Mouse (Mus musculus) midbrain, embryonic 16.5 days (tissue): ENCODE measurements around the gene Msi2. TPM values are rescaled to one million over a fixed set of nuclear protein-coding genes. Genes with fewer than 3 reads are reported as not detected.

Source experiments
- ATAC-seq: fragments of 200-750 bp; cut with Nextera tagmentation; 2 replicates; pipeline ENCODE4 v1.8.0; 2017; ENCODE audit warnings: moderate TSS enrichment
- H3K27ac ChIP-seq: fragments of 300-500 bp; sonication (generic); 2 replicates; pipeline ENCODE4 v1.5.1; 2014; ENCODE audit warnings: mild to moderate bottlenecking, low read length, mixed read lengths
- H3K27me3 ChIP-seq: fragments of 300-500 bp; sonication (generic); 2 replicates; pipeline ENCODE4 v1.6.1; 2014; ENCODE audit warnings: low read depth, low read length, mixed read lengths; ENCODE audit not compliant: control insufficient read depth, insufficient read depth
- H3K36me3 ChIP-seq: fragments of 300-500 bp; sonication (generic); 2 replicates; pipeline ENCODE4 v1.6.1; 2014; ENCODE audit warnings: mild to moderate bottlenecking, low read length, moderate library complexity, mixed read lengths; ENCODE audit not compliant: control insufficient read depth, insufficient read depth
- H3K4me1 ChIP-seq: fragments of 300-500 bp; sonication (generic); 2 replicates; pipeline ENCODE4 v1.6.1; 2014; ENCODE audit warnings: mild to moderate bottlenecking, low read length, mixed read lengths; ENCODE audit not compliant: control insufficient read depth, insufficient read depth
- H3K4me2 ChIP-seq: fragments of 300-500 bp; sonication (generic); 2 replicates; pipeline ENCODE4 v1.6.1; 2014; ENCODE audit warnings: mild to moderate bottlenecking, low read length, mixed read lengths
- H3K4me3 ChIP-seq: fragments of 300-500 bp; sonication (generic); 2 replicates; pipeline ENCODE4 v1.5.1; 2014; ENCODE audit warnings: low read depth, mild to moderate bottlenecking, low read length, moderate library complexity, mixed read lengths
- H3K9ac ChIP-seq: fragments of 300-500 bp; sonication (generic); 2 replicates; pipeline ENCODE4 v1.6.1; 2014; ENCODE audit warnings: low read depth, low read length, mixed read lengths
- H3K9me3 ChIP-seq: fragments of 300-500 bp; sonication (generic); replicated peaks from 2 replicates; pipeline ENCODE4 v1.6.1; 2014; ENCODE audit warnings: mild to moderate bottlenecking, low read length, mixed read lengths; ENCODE audit not compliant: control insufficient read depth, poor library complexity, severe bottlenecking
- WGBS: fragments of 180-500 bp; shearing (Covaris S2); extraction: QIAGEN DNeasy Blood & Tissue Kit; methylation state at CpG from one replicate; pipeline ENCODE4 v1.1.7; 2014; 5-methylcytosine and 5-hydroxymethylcytosine counted together
- polyA plus RNA-seq: library from polyadenylated mRNA; unstranded; fragments of >200 nt; fragmentation: Nextera tagmentation; extraction: Ambion mirVana; gene quantifications from 2 replicates; pipeline ENCODE4 v1.2.1, GENCODE M21; 2015

The Msi2 gene
- polyA plus RNA-seq, 1 experiment from 2014 or later = 29.4 TPM

DNA sequence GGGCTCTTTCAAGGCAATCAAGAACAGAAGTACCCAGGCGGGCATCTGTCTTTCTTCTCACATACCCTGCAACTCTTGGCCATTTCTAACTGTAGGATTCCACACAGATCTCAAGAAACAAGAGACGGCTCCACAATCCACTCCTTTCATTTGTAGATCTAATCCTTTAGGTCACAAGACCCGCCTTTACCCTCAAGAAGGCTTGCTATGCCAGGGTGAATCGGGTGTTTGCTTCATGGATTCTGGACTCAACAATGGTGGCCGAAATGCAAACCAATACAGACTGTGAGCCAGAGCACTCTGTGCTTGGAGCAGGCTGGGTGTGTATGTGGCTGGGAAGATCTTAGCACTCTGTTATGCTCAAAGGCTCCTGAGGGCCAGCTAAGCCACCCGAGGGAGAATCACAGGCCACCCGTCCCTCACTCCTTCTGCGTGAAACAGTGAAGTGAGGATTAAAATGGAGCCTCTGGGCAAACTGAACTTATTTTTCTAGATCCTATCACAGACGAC lies 237.2 kb downstream of the Msi2 start:
- 0 out of 2 replicates have a peak overlapping the region, but pooled peaks have one; percentile 13 for H3K4me2 ChIP-seq
- peak overlapping the region; percentile 81 for H3K27ac ChIP-seq
- peak; percentile 27; the same call in 1 of the 2 replicates for ATAC-seq
- no peaks in the 10 kb centered on the region for H3K9me3 ChIP-seq
- H3K9ac ChIP-seq = peak overlapping the region; percentile 39
- no peaks in the 10 kb centered on the region for H3K36me3 ChIP-seq
- WGBS = 11% methylated on average over 9 of the region's 9 CpGs
- no peaks in the 10 kb centered on the region for H3K27me3 ChIP-seq
- no peak overlapping the region for H3K4me3 ChIP-seq
- H3K4me1 ChIP-seq = peaks cover 52% of the 10 kb centered on the region

DNA sequence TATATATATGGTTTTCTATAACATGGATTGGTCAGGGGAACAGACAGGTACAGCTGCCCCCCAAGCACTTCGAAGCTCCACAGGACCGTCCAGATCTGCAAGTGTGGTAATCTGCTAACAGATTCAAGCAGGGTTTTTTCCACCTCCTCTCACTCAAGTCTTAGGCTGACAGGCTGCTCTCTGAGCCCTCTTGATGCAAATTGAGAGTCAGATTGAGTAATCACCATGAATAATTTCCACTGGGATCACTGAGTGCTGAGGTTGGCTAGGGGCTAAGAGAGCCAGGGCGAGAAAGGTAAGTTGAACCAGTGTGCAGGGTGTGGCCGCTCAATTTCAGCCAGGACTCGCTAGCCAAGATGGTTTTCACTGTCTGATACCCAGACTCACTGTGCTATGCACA lies 238.8 kb downstream of the Msi2 start:
- H3K27ac ChIP-seq = no peak overlapping the region
- H3K36me3 ChIP-seq = no peaks in the 10 kb centered on the region
- peaks cover 45% of the 10 kb centered on the region for H3K4me1 ChIP-seq

DNA sequence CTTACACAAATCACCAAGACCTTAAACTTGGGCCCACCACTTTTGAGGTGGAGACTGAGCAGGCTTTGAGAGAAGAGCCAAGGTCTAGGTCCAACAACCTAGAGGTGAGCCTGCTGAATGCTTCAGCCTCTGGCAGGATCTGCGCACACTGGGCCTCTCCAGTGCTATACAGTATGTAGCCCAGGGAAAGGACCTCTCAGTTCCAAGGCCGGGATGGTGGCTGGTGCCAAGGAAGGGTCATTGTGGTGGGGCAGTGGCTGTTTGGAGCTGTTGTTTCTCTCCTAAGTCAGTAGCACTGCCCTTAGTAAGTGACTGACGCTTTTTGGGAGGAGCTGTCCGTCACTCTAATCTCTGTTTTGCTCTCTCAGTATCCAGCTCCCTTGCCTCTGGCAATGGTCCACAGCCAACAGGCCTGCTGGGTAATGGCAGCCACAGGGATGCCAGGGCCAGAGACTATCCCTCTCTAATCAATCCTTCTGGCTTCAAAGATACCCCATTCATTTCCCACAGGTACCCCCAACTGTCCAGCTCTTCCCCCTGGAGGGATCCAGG lies 243.3 kb downstream of the Msi2 start:
- Histone ChIP-seq H3K27ac (0 out of 2 replicates have a peak overlapping the region, but pooled peaks have one; percentile 17), H3K4me1 (peaks cover 36% of the 10 kb centered on the region), H3K4me2 (no peak overlapping the region), H3K27me3 (no peaks in the 10 kb centered on the region), H3K4me3 (no peak overlapping the region), H3K9me3 (no peaks in the 10 kb centered on the region), H3K9ac (no peak overlapping the region), H3K36me3 (no peaks in the 10 kb centered on the region)
- ATAC-seq = 0 out of 2 replicates have a peak, but pooled peaks have one; percentile 40
- 63% methylated on average over 4 of the region's 4 CpGs for WGBS

More for the DNA sequence above, 238.8 kb downstream of the Msi2 start:
- ATAC-seq = no peak
- Histone ChIP-seq H3K9ac (no peak overlapping the region), H3K9me3 (no peaks in the 10 kb centered on the region), H3K4me3 (no peak overlapping the region), H3K27me3 (no peaks in the 10 kb centered on the region), H3K4me2 (no peak overlapping the region)
- WGBS = 46% methylated on average over 5 of the region's 5 CpGs

DNA sequence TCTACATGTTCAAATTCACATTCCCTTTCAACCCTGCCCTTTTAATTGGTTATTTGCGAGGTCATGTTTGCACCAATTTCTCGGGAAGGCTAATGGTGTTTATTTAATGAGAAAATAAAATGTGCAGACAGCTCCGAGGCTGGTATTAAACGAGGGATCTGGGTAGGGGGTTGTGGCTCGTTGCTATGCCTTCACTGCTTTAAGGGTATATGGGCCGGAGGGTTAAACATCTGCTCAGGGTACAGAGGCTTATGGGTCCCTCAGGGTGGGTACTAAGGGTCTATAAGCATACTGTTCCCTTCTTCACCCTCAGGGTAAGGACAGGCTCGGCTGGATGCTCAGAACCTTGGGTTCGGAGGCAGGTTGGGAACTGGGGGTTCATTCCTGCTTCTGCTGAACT lies 245.6 kb downstream of the Msi2 start:
- H3K4me3 ChIP-seq = no peak overlapping the region
- 26% methylated on average over 8 of the region's 8 CpGs for WGBS
- ATAC-seq = no peak
- peaks cover 33% of the 10 kb centered on the region for H3K4me1 ChIP-seq
- H3K9me3 ChIP-seq = no peaks in the 10 kb centered on the region
- H3K27me3 ChIP-seq = no peaks in the 10 kb centered on the region
- no peaks in the 10 kb centered on the region for H3K36me3 ChIP-seq
- H3K27ac ChIP-seq = peak overlapping the region; percentile 63
- no peak overlapping the region for H3K9ac ChIP-seq
- no peak overlapping the region; the same call in 1 of the 2 replicates for H3K4me2 ChIP-seq

DNA sequence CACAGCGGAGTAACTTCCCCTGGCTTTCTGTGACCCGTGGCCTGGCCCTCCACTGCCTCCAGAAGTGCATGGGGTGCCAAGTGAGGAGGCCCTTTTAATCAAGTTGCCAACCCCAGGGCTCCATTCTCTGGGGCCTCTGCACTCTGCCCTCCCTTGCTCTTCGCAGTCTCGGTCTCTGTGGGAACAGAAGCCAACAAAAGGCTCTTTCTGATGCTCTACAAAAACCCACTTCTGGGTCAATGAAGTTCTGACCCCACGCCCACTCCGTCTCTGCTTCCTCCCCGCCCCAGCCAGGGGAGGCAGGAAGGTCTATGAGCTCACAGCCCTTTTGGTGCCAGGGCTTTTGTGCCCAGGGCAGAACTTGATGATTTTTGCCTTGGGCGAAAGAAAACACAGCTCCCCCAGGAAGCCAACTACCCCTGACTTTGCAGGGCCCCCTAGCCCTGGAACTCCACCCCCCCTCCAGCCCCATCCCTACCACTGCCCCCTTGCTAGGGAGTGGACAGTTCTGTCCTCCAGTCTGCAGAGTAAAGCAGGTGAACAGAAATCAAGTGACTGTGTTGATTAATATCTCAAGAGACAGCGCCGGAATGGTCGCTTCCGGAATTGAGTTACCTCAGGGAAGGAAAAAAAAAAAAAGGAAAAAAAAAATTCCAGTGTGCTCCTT lies 246.2 kb downstream of the Msi2 start:
- 0 out of 2 replicates have a peak overlapping the region, but pooled peaks have one; percentile 22 for H3K9ac ChIP-seq
- no peaks in the 10 kb centered on the region for H3K27me3 ChIP-seq
- peaks cover 35% of the 10 kb centered on the region for H3K4me1 ChIP-seq
- H3K4me3 ChIP-seq = no peak overlapping the region
- H3K36me3 ChIP-seq = no peaks in the 10 kb centered on the region
- peak; percentile 71 for ATAC-seq
- peak overlapping the region; percentile 63 for H3K27ac ChIP-seq
- WGBS = 16% methylated on average over 12 of the region's 12 CpGs
- H3K4me2 ChIP-seq = peak overlapping the region; percentile 17; the same call in 1 of the 2 replicates
- no peaks in the 10 kb centered on the region for H3K9me3 ChIP-seq

DNA sequence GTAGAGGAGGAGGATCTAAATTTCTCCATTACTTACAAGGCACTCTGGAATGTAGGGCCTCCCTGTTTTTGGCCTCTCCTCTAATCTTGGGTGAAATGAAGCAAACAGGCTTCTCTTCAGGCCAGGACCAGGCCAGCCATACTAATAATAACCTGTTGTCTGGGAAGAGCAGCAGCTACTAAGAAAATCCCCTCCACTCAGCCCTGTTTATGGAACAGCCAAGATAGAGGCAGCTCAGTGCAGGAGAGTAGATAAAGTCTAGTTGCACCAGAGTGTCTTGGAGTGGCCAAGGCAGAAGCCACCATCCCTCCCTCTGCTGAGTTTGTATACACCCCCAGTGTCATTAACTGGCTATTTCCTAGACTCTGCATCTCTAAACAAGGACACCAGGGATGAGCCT lies 247.7 kb downstream of the Msi2 start:
- no peak for ATAC-seq
- Histone ChIP-seq H3K27ac (no peak overlapping the region), H3K27me3 (no peaks in the 10 kb centered on the region), H3K36me3 (no peaks in the 10 kb centered on the region), H3K9me3 (no peaks in the 10 kb centered on the region), H3K4me2 (no peak overlapping the region), H3K4me3 (no peak overlapping the region), H3K9ac (no peak overlapping the region), H3K4me1 (peaks cover 35% of the 10 kb centered on the region)

DNA sequence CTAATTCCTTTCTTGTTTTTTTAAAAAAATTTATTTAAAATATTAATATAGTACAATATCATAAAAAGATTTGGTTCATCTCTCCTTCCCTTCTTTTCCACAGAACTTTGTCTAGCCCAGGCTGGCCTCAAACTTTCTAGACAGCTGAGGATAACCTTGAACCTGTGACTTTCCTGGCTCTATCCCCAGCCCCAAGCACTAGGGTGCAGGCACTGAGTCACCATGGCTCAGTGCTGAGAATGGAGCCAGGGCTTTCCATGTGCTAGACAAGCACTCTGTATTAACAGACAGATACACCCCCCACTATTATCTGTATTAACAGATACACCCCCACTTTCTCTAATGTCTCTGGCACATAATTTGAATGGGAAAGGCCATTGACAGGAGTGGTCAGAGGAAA lies 249.3 kb downstream of the Msi2 start:
- Histone ChIP-seq H3K9ac (no peak overlapping the region), H3K4me1 (peaks cover 34% of the 10 kb centered on the region)
- ATAC-seq = no peak

DNA sequence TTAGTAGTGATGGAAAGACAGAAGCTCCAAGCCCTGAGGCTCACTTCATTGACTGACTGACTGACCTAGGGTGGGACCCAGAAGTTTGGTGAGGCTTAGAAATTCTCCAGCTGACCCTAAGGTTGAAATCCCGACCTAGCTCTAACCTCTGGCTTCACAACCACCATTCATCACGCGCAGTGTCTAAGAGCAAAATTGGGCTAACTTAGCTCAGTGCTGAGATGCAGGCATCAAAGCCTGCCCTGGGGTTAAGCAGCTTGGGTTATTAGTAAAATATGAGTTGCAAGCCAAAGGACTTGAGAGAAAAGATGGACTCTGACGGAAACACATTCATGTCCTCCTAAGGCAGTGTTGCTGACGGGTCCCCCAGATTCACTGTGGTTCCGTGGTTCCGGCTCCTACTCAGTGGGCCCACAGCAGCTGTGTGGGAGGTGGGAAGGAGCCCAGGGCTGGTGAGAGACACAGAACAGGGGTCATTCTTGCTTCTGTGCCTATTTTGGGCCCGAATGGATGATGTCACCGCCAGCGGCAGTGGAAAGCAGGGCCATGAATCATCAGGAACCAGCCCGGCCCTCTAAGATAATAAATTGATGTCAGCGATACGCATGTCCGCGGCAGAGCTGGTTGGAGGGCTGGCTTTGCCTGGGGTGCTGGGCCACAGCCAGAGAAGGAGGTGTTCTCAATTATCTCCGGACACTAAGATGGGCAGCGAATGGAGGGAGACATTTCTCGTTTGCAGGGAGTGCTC lies 250.6 kb downstream of the Msi2 start:
- H3K4me1 ChIP-seq = peaks cover 43% of the 10 kb centered on the region
- no peak overlapping the region for H3K4me2 ChIP-seq
- no peaks in the 10 kb centered on the region for H3K9me3 ChIP-seq
- H3K27ac ChIP-seq = peak overlapping the region; percentile 41; the same call in 1 of the 2 replicates
- no peak for ATAC-seq
- no peak overlapping the region for H3K9ac ChIP-seq
- H3K27me3 ChIP-seq = no peaks in the 10 kb centered on the region
- H3K4me3 ChIP-seq = no peak overlapping the region
- H3K36me3 ChIP-seq = no peaks in the 10 kb centered on the region
- WGBS = 70% methylated on average over 18 of the region's 18 CpGs

More for the DNA sequence above, 249.3 kb downstream of the Msi2 start:
- no peak overlapping the region for H3K27ac ChIP-seq
- H3K9me3 ChIP-seq = no peaks in the 10 kb centered on the region
- H3K27me3 ChIP-seq = no peaks in the 10 kb centered on the region
- H3K4me3 ChIP-seq = no peak overlapping the region
- no peak overlapping the region for H3K4me2 ChIP-seq
- no peaks in the 10 kb centered on the region for H3K36me3 ChIP-seq

DNA sequence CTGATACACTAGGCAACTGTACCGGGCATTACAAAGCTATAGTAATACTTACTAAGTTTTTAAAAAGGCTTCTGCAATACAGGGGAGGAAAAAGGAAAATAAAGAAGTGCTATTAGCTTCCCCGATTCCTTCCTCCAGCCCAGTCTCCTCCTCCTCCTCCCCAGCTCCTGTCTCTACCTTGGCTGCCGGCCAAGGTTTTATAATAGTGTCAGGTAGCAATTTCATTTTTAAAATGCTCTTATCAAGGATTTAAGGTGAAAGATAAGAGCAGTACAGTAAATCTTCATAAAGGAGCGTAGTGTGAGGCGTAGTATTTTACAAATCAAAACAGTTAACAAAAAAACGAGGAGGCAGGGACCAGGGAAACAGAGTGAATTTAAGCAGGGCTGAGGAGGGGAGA lies 254.4 kb downstream of the Msi2 start:
- no peaks in the 10 kb centered on the region for H3K9me3 ChIP-seq
- H3K27ac ChIP-seq = no peak overlapping the region
- H3K4me3 ChIP-seq = no peak overlapping the region
- H3K4me2 ChIP-seq = no peak overlapping the region
- 65% methylated on average over 6 of the region's 6 CpGs for WGBS
- peaks cover 49% of the 10 kb centered on the region for H3K4me1 ChIP-seq
- H3K36me3 ChIP-seq = no peaks in the 10 kb centered on the region
- H3K27me3 ChIP-seq = no peaks in the 10 kb centered on the region
- H3K9ac ChIP-seq = no peak overlapping the region
- ATAC-seq = no peak
